Mouse (Mus musculus): ENCODE data around the gene Bend3. TPM values are rescaled to one million over a fixed set of nuclear protein-coding genes. Genes with fewer than 3 reads are reported as not detected.

Gene Bend3
- polyA plus RNA-seq, 1 experiment from 2014 or later: 7.7 TPM

DNA sequence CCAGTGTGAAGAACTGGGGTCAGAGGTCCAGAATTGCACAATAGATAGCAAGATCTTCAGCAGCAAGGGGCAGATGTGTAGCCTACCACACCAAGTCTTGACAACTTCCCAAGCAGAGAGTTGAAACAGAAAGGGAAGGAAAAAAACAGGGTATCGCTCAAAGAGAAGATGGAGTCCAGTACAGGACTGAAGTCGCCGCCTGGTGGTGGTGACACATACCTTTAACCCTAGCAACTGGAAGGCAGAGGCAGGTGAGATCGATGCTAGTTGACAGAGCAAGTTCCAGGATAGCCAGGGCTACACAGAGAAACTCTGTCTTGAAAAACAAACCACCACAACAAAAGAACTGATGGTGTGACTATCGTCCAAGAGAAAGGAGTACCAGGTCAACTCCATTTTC is 70.8 kb downstream of the Bend3 start:
- no peak overlapping the region for H3K27ac ChIP-seq (replicated peaks)
- 56% methylated on average over 5 of the region's 5 CpGs for WGBS
- no peak overlapping the region for H3K4me3 ChIP-seq
- no peak for DNase-seq (ENCODE audit: low spot score)
- no peaks in the 10 kb centered on the region for H3K9me3 ChIP-seq (replicated peaks)
- peaks cover 9% of the 10 kb centered on the region for H3K4me1 ChIP-seq
- H3K27me3 ChIP-seq (ENCODE audit: low read depth, poor library complexity, severe bottlenecking): no peaks in the 10 kb centered on the region
- no peaks in the 10 kb centered on the region for H3K36me3 ChIP-seq

DNA sequence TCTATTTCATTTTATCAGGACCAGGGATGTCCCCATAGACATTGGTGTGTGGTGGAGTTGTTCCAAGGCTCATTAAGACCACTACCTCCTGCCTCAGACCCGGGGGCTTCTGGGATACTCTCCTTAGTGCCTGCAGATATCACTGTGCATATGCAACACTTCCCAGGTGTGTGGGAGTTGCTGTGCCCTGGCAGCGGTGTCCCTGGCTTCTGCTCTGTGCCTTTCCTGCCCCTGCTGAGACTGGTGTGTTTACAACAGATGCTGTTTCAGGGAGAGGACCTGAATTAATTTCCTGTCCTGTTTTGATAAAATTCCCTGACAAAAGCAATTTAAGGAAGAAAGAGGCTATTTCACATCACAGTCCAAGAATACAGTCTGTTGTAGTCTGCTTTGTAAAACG is 72.3 kb downstream of the Bend3 start:
- no peak for DNase-seq (ENCODE audit: low spot score)
- 40% methylated on average over 3 of the region's 3 CpGs for WGBS
- Histone ChIP-seq H3K36me3 (no peaks in the 10 kb centered on the region), H3K27me3 (ENCODE audit: low read depth, poor library complexity, severe bottlenecking) (no peaks in the 10 kb centered on the region), H3K9me3 (replicated peaks) (no peaks in the 10 kb centered on the region), H3K27ac (replicated peaks) (no peak overlapping the region), H3K4me1 (peaks cover 9% of the 10 kb centered on the region), H3K4me3 (no peak overlapping the region)

DNA sequence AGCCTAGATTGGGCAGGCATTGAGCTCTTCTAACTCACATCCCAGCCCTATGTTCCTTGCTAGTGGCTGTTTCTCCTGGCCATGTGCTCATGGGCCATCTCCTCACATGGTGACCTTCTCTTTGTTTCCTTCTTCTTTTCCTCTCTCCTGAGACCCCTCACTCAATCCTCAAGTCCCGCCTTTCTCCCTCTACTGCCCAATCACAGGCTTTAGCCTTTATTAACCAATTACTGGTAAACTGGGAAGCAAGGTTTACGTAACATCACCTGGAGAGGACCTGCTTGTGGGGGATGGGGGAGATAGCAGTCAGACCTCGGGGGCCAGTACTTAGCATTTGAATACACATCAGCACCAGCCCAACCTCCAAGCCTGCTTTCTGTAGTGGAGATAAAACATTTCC is 72.8 kb downstream of the Bend3 start:
- Histone ChIP-seq H3K4me3 (no peak overlapping the region), H3K27me3 (ENCODE audit: low read depth, poor library complexity, severe bottlenecking) (no peaks in the 10 kb centered on the region), H3K9me3 (replicated peaks) (no peaks in the 10 kb centered on the region), H3K36me3 (no peaks in the 10 kb centered on the region), H3K4me1 (peaks cover 9% of the 10 kb centered on the region), H3K27ac (replicated peaks) (no peak overlapping the region)
- no peak for DNase-seq (ENCODE audit: low spot score)
- WGBS: 28% methylated on average over 3 of the region's 3 CpGs

DNA sequence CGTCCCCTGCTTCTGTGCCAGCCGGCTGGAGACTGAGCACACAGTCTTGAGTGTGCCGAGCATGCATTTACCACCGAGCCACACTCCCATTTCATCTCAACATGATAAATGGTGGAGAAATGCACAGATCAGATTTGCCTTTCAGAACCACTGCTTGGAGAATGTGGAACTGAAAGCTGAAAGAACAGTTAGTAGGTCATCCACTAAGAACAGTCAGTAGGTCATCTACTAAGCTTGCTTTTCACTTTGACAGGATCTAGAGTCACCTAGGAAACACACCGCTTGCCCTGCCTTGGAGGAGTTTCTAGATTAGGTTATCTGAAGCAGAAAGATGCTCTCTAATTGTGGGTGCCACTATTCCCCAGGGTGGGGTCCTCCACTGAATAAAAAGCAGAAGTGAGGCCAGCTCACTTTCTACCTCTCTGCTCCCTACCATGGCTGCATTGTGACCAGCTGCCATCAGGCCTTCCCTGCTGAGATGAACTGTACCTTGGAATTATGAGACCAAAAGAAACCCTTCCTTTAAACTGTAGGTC is 79.1 kb downstream of the Bend3 start:
- no peak overlapping the region for H3K4me3 ChIP-seq
- no peaks in the 10 kb centered on the region for H3K27me3 ChIP-seq (ENCODE audit: low read depth, poor library complexity, severe bottlenecking)
- H3K9me3 ChIP-seq (replicated peaks): no peaks in the 10 kb centered on the region
- H3K36me3 ChIP-seq: no peaks in the 10 kb centered on the region
- DNase-seq (ENCODE audit: low spot score): no peak
- no peak overlapping the region for H3K27ac ChIP-seq (replicated peaks)
- H3K4me1 ChIP-seq: no peaks in the 10 kb centered on the region
- 92% methylated on average over 5 of the region's 5 CpGs for WGBS

DNA sequence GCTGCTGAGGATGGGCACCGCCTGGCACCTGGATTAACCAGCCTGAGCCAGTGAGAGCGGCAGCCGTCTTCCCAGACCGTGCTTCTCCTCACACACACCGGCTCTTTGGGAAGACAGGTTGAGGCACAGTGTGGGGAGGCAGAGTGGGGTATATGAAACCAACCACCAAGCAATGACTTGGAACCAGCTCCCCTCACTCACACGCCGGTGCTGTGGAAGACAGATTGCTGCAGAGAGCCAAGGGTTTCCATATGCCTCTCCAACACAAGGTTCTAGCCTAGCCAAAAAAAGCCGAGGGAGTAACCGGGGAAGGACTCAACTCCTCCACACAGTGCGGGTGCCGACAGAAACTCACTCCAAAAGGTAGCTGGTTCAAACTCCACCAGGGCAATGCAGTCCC is 80.7 kb downstream of the Bend3 start:
- Histone ChIP-seq H3K27me3 (ENCODE audit: low read depth, poor library complexity, severe bottlenecking) (no peaks in the 10 kb centered on the region), H3K4me3 (no peak overlapping the region), H3K36me3 (no peaks in the 10 kb centered on the region), H3K9me3 (replicated peaks) (0 out of 2 replicates have a peak, but pooled peaks cover 3% of the 10 kb centered on the region), H3K27ac (replicated peaks) (no peak overlapping the region), H3K4me1 (no peaks in the 10 kb centered on the region)
- WGBS: 81% methylated on average over 11 of the region's 11 CpGs
- no peak for DNase-seq (ENCODE audit: low spot score)

DNA sequence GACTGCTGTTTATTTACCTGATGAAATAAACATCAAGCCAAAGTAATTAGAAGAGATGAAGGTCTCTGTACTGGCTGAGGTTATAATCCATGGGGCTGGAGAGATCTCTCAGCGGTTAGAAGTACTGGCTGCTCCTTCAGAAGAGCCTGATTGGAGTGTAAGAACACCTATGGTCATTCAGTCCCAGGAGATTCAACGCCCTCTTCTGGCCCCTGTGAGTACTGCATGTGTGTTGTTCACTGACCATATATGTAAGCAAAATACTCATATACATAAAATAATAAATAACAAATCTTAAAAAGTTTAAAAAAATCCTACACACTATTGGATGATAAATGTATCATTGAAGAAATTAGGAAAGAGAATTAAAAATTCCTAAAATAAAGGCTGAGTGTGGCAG is 82.1 kb downstream of the Bend3 start:
- no peak for DNase-seq (ENCODE audit: low spot score)
- H3K27me3 ChIP-seq (ENCODE audit: low read depth, poor library complexity, severe bottlenecking): no peaks in the 10 kb centered on the region
- no peaks in the 10 kb centered on the region for H3K4me1 ChIP-seq
- H3K9me3 ChIP-seq (replicated peaks): 0 out of 2 replicates have a peak, but pooled peaks cover 3% of the 10 kb centered on the region
- no peak overlapping the region for H3K27ac ChIP-seq (replicated peaks)
- 39% methylated on average over 2 of the region's 2 CpGs for WGBS
- no peak overlapping the region for H3K4me3 ChIP-seq
- no peaks in the 10 kb centered on the region for H3K36me3 ChIP-seq

DNA sequence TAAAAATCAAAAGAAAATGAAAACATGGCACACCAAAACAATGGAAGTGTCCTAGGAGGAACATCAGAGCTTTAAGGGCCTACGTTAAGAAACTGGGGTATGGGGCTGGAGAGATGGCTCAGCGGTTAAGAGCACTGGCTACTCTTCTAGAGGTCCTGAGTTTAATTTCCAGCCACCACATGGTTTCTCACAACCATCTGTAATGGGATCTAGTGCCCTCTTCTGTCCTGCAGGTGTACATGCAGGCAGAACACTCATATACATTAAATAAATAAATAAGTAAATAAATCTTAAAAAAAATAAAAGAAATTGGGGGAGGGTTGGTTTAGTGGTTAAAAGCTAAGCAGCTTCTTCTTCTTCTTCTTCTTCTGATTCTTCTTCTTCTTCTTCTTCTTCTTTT is 82.7 kb downstream of the Bend3 start:
- H3K4me3 ChIP-seq: no peak overlapping the region
- no peak overlapping the region for H3K27ac ChIP-seq (replicated peaks)
- DNase-seq (ENCODE audit: low spot score): no peak
- H3K9me3 ChIP-seq (replicated peaks): 0 out of 2 replicates have a peak, but pooled peaks cover 3% of the 10 kb centered on the region
- 91% methylated on average over 2 of the region's 2 CpGs for WGBS
- H3K27me3 ChIP-seq (ENCODE audit: low read depth, poor library complexity, severe bottlenecking): no peaks in the 10 kb centered on the region
- H3K36me3 ChIP-seq: no peaks in the 10 kb centered on the region
- H3K4me1 ChIP-seq: no peaks in the 10 kb centered on the region

Other genes starting within 250 kb of the Bend3 start
- 13.9 and 16.8 TPM in 2 replicates for gene Gm9803, start 45.3 kb downstream of the Bend3 start, polyA plus RNA-seq (2016; fragmentation: Nextera tagmentation; extraction: Ambion mirVana)
- gene 1700021F05Rik, start 62.2 kb downstream of the Bend3 start, polyA plus RNA-seq (2016; fragmentation: Nextera tagmentation; extraction: Ambion mirVana): 66.7 and 67.4 TPM in 2 replicates
- gene Cd24a, start 99.5 kb downstream of the Bend3 start, polyA plus RNA-seq (2016; fragmentation: Nextera tagmentation; extraction: Ambion mirVana): 269 and 314 TPM in 2 replicates